Mouse (Mus musculus): ENCODE results near the gene Lrmda.
A peak's percentile ranks its signal among the peaks of the same experiment; 100 is the strongest.

The Lrmda gene

DNA sequence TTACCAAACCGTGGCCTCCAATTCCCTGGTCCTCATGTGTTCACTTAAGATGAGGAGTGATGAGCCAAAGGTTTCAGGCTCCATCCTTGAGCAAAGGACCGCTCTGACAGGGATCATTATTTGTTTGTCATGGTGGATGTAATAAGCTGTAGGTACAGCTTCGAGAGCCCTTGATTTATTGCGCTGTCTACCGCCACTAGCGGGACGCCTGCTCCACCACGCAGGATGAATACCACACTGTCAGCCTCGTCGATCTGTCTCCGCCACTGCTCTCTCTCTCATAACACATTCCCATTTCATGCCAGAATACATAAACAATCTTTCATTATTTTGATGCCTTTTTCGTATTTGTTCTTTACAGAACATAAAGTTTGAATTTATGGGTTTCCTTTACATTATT, 235.9 kb downstream of the Lrmda start:
- DNase-seq (ENCODE audit: low read depth): no peak

GRCm38 (mm10) chr14:22256274-22256673, 236.8 kb downstream of the Lrmda start:
- DNase-seq (ENCODE audit: low read depth): no peak

- no peak for DNase-seq (ENCODE audit: low read depth)
Measured at GRCm38 (mm10) chr14:22259376-22260032, 240.0 kb downstream of the Lrmda start.

- no peak for DNase-seq (ENCODE audit: low read depth)
Measured at GRCm38 (mm10) chr14:22260033-22260419, 240.5 kb downstream of the Lrmda start.

GRCm38 (mm10) chr14:22265229-22265905, 245.9 kb downstream of the Lrmda start:
- no peak for DNase-seq (ENCODE audit: low read depth)

- DNase-seq (ENCODE audit: low read depth): no peak
Measured at GRCm38 (mm10) chr14:22269812-22270211, 250.3 kb downstream of the Lrmda start.

- DNase-seq (ENCODE audit: low read depth): no peak
Measured at GRCm38 (mm10) chr14:22278053-22278452, 258.5 kb downstream of the Lrmda start.

DNA sequence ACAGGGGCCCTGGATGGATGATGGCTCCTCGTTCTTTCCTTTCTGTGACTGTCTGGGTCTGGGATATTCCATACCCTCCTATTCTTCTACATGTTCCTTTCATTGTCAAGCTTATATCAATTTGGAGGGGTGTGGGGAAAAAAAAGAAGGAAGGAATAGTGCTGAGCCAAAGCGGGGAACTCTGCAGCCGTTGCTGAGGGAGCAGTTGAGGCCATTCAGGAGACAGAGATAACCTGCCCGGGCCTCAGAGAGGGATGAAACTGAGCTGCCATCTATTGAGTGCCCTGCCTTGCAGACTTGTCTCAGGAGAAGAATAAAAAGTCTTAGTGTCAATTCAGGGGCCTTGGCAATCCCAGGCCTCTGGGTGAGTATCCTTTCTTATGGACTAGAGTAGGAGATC, 260.1 kb downstream of the Lrmda start:
- no peak for DNase-seq (ENCODE audit: low read depth)

DNA sequence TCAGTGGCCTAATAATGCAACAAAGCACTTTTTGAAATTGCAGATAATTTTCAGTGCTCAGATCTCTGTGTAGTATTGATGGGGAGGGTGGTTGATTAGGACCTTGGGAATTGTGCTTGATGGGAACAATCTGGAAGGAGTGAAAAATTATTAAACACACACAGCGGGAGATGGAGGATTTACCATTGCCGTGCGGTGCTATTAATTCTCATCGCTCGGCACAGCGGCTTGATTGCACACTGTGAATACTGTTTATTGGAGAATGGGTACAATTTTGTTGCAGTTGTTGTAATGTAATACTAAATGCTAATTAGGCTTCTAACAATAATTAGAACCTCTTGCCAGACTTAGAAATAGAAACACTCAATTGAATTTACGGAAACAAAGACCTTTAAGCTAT, 262.1 kb downstream of the Lrmda start:
- no peak for DNase-seq (ENCODE audit: low read depth)

- DNase-seq (ENCODE audit: low read depth): no peak
Measured at GRCm38 (mm10) chr14:22282847-22283246, 263.3 kb downstream of the Lrmda start.

DNA sequence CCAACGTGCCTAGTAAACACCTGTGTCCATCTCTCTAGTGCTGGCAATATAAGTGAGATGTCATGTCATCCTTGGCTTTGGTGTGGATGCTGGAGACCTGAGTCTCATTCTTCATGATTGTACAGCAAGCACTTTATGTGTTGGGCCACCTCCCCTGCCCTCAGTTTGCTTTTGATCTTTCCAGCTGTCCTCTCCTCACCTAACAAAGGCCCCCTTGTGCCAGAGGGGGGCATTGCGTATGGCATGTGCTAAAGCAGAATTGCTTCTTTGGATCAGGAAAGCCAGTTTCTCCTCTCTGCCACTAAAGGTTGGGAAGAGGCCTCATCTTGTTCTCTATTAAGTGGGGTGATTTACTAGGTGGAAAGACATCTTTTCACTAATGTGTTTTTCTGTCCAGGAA, 264.2 kb downstream of the Lrmda start:
- DNase-seq (ENCODE audit: low read depth): peak; percentile 9

GRCm38 (mm10) chr14:22284823-22285517, 265.5 kb downstream of the Lrmda start:
- DNase-seq (ENCODE audit: low read depth): no peak

- no peak for DNase-seq (ENCODE audit: low read depth)
Measured at GRCm38 (mm10) chr14:22285826-22286225, 266.3 kb downstream of the Lrmda start.

DNA sequence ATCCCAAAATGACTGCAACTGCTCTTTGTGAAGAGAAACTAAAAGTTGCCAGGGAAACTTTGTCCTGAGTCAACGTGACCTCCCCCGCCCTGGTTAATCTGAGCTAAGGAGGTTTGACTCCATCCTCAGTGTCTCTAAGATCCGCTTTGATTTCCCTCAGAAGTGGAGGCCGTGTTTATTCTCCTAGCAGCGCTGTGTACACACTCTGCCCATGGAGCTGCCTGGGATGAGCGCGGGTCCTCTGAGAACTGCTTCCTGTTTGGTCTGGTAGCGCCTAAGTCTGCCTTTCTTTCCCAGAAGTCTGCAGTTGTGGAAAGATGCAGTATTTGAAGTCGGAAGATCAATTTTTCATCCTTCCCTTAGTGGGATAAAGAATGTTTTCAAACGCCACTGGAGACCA, 268.7 kb downstream of the Lrmda start:
- no peak for DNase-seq (ENCODE audit: low read depth)

DNA sequence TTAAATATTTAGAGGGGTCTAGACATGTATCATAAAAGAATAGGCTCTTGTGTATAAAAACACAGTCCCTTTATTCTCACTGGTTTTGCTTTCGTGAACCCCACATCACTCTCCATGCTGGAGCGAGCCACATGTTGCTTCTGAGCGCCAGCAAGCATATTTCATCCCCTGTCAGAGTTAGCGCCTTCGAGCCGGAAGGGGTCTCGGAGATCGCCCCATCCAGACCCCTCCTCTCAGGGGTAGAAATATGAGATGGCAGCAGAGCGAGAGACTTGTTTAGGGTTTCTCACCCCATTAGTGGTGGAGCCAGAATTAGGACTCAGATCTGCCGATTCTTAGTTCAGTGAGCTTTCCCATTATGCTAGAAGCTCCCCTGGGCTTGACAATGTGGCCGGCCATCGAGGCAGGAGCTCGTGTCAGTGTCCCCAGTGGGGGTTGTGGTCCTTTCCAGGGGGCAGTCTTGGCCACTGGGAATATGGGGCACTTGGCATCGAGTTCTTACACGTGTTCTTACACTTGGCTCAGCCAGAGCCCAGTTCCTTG, 269.9 kb downstream of the Lrmda start:
- no peak for DNase-seq (ENCODE audit: low read depth)

GRCm38 (mm10) chr14:22294371-22294770, 274.9 kb downstream of the Lrmda start:
- DNase-seq (ENCODE audit: low read depth): peak; percentile 5

DNA sequence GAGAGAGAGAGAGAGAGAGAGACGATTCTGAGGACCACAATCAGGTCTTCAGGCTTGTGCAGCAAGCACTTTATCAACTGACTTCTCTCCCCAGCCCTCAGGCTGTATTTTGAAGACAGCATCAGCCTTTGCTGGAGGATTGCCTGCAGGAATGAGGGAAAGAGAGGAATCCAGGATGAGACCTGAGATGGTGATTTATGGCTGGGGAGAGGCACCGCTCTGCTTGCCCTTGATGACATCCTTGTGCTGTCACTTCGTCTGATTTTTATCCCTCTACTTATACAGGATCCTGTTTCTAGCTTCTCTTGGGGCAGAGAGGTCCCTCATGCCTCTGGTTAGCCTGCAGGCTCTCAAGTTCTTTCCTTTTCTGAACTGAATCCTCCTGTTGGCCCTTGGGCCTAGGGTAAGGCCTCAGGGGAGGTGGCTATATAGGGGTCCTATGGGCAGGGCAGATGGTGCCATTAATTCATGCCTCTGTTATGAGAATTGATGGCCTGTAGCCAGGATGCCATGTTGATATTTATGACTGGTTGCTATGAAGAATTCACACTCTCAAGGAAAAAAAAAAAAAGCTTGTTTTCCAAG, 277.2 kb downstream of the Lrmda start:
- DNase-seq (ENCODE audit: low read depth): no peak

GRCm38 (mm10) chr14:22306759-22307158, 287.2 kb downstream of the Lrmda start:
- no peak for DNase-seq (ENCODE audit: low read depth)

- DNase-seq (ENCODE audit: low read depth): no peak
Measured at GRCm38 (mm10) chr14:22308059-22308458, 288.5 kb downstream of the Lrmda start.

GRCm38 (mm10) chr14:22323058-22323457, 303.5 kb downstream of the Lrmda start:
- no peak for DNase-seq (ENCODE audit: low read depth)

DNA sequence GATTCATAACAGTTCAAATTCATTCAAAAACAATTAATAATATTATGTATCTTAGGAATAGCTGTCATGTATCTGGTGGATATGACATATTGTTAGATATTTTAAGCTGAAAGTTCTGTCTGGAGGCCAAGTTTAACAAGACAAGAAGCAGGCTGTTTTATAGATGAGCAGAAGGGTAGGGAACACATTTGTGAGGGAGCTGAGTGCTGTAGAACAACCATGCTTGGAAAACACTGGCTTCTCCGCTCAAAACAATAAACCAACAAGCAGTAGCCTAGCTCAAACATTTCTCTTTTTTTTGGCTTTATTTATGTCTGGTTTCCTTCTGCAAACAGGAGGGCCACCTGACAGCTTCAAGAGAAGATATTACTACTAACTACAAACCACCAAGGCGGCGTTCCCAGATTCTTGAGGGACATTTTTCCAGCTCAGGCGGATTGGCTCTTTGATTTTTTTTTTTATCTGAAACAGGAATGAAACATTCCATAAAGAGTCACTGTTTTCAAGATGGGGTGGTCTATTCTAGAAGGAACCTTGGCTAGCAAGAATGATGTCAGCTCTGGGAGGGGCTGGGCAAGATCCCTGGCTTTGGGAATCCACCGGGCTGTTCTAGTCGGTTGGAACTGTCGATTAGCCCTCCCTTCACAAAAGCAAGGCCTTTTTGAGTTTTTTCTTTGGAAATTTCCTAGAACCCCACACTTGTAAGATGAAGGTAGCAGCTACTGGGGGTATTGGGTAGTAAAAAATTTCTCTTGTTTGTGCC, 304.2 kb downstream of the Lrmda start:
- no peak for DNase-seq (ENCODE audit: low read depth)
